Mouse (Mus musculus) left cerebral cortex, postnatal 10 days (tissue): ENCODE results near the gene Sema7a. TPM values are rescaled to one million over a fixed set of nuclear protein-coding genes. Genes with fewer than 3 reads are reported as not detected.
A peak's percentile ranks its signal among the peaks of the same experiment; 100 is the strongest.

Experiments
- DNase-seq, 2 experiments: peaks; one replicate each; pipeline ENCODE4 v3.0.0; 2021 to 2022; ENCODE audit warnings: low spot score in 2 of 2, mixed read lengths in 1 of 2; ENCODE audit errors: extremely low spot score in 1 of 2
- intact Hi-C: fragments of 180-260 bp; cut with DNase I; formaldehyde crosslinking; loops from one replicate; pipeline ENCODE4 v1.15.1; 2025
- total RNA-seq, 2 experiments: library from RNA; stranded (reverse); gene quantifications; 2 replicates each; pipeline ENCODE4 v1.2.3; 2021

The Sema7a gene
- total RNA-seq, 2 experiments from 2014 or later = 127 to 132 TPM

GRCm38 (mm10) chr9:57992781-57993591 is 53.1 kb downstream of the Sema7a start:
- DNase-seq = no peak
- intact Hi-C loops = loop anchor here (10.0 kb wide), 1 partner anchor 338 kb away; the partner anchor contains the start of gene Csk

GRCm38 (mm10) chr9:57995282-57995681 is 55.4 kb downstream of the Sema7a start:
- no peak for DNase-seq
- intact Hi-C loops = loop anchor here (2.0 to 10.0 kb wide), 3 partner anchors 132 to 340 kb away; partner anchors contain the start of gene Csk

- intact Hi-C loops = loop anchor here (1.0 to 10.0 kb wide), 3 partner anchors 62 to 343 kb away; partner anchors contain the start of gene Csk
- peak in 1 of 2 experiments; percentile 69 for DNase-seq
Measured at GRCm38 (mm10) chr9:57997511-57998031, 57.7 kb downstream of the Sema7a start.

- intact Hi-C loops = loop anchor here (1.0 to 10.0 kb wide), 3 partner anchors 63 to 343 kb away; partner anchors contain the start of gene Csk
Measured at GRCm38 (mm10) chr9:57998032-57998659, 58.2 kb downstream of the Sema7a start.

GRCm38 (mm10) chr9:57998685-57999084 is 58.8 kb downstream of the Sema7a start:
- no peak for DNase-seq
- intact Hi-C loops = loop anchor here (1.0 to 10.0 kb wide), 3 partner anchors 63 to 344 kb away; partner anchors contain the start of gene Csk

More at GRCm38 (mm10) chr9:57998032-57998659, 58.2 kb downstream of the Sema7a start:
- peak; percentile 56 to 64 for DNase-seq

- DNase-seq = peak in 1 of 2 experiments; percentile 39
- intact Hi-C loops = loop anchor here (5.0 to 10.0 kb wide), 2 partner anchors 237 to 345 kb away; partner anchors contain the start of gene Csk
Measured at GRCm38 (mm10) chr9:57999676-58000075, 59.8 kb downstream of the Sema7a start.

GRCm38 (mm10) chr9:58003272-58003671 is 63.4 kb downstream of the Sema7a start:
- intact Hi-C loops = no loop called here
- no peak for DNase-seq

GRCm38 (mm10) chr9:58005753-58006461 is 66.0 kb downstream of the Sema7a start, which contains the start of gene Cyp11a1:
Cyp11a1 (plus strand) TSS chr9:58006411.
- no peak for DNase-seq
- intact Hi-C loops = no loop called here

- intact Hi-C loops = no loop called here
- no peak for DNase-seq
Measured at GRCm38 (mm10) chr9:58008336-58009014, 68.6 kb downstream of the Sema7a start.

- DNase-seq = no peak
- intact Hi-C loops = no loop called here
Measured at GRCm38 (mm10) chr9:58009015-58009362, 69.1 kb downstream of the Sema7a start.

GRCm38 (mm10) chr9:58009588-58009987 is 69.7 kb downstream of the Sema7a start:
- intact Hi-C loops = no loop called here
- no peak for DNase-seq

- DNase-seq = no peak
Measured at GRCm38 (mm10) chr9:58011027-58011426, 71.1 kb downstream of the Sema7a start.

GRCm38 (mm10) chr9:58011552-58011951 is 71.6 kb downstream of the Sema7a start:
- DNase-seq = no peak
- intact Hi-C loops = no loop called here

More at GRCm38 (mm10) chr9:58011027-58011426, 71.1 kb downstream of the Sema7a start:
- intact Hi-C loops = no loop called here

Other genes with a start within 250 kb of the Sema7a start
- gene Edc3, start 231.6 kb upstream of the Sema7a start, total RNA-seq = 10 to 100 TPM; 15.2 to 17.6 TPM
- 10 to 100 TPM; 69.6 to 88.0 TPM for gene Clk3, start 174.3 kb upstream of the Sema7a start, total RNA-seq
- 1 to 10 TPM; 7.7 to 9.3 TPM for gene Arid3b, start 103.3 kb upstream of the Sema7a start, total RNA-seq
- gene Ubl7, start 29.1 kb upstream of the Sema7a start, total RNA-seq = 100 to 1,000 TPM in 1 of 2 experiments, 10 to 100 TPM in 1; 98.2 to 107 TPM
- 1 to 10 TPM; 2.4 to 3.4 TPM for gene Cyp11a1, start 66.3 kb downstream of the Sema7a start, total RNA-seq
- gene Stra6, start 123.7 kb downstream of the Sema7a start, total RNA-seq = 10 to 100 TPM in 1 of 2 experiments, 1 to 10 TPM in 1; 10.0 to 10.9 TPM
- gene Ccdc33, start 178.7 kb downstream of the Sema7a start, total RNA-seq = under 1 TPM; 0.43 to 0.47 TPM